Mouse (Mus musculus): Measurements from ENCODE around the gene Tmem107.
A peak's percentile ranks its signal among the peaks of the same experiment; 100 is the strongest.

Gene Tmem107

GRCm38 (mm10) chr11:69070590-69071222 lies at the start of gene Tmem107:
Tmem107 (plus strand) TSS chr11:69070806.
- peak; percentile 93 for DNase-seq (ENCODE audit: low spot score)

GRCm38 (mm10) chr11:69026562-69026961 lies 44.0 kb upstream of the Tmem107 start:
- DNase-seq (ENCODE audit: low spot score) = no peak

GRCm38 (mm10) chr11:69028805-69029204 lies 41.8 kb upstream of the Tmem107 start:
- no peak for DNase-seq (ENCODE audit: low spot score)

GRCm38 (mm10) chr11:69033552-69033951 lies 37.1 kb upstream of the Tmem107 start:
- DNase-seq (ENCODE audit: low spot score) = no peak

GRCm38 (mm10) chr11:69034585-69034984 lies 36.0 kb upstream of the Tmem107 start:
- DNase-seq (ENCODE audit: low spot score) = no peak

GRCm38 (mm10) chr11:69035411-69035810 lies 35.2 kb upstream of the Tmem107 start:
- no peak for DNase-seq (ENCODE audit: low spot score)

- DNase-seq (ENCODE audit: low spot score) = peak; percentile 88
Observed at GRCm38 (mm10) chr11:69035849-69036248, 34.8 kb upstream of the Tmem107 start.

- peak; percentile 84 for DNase-seq (ENCODE audit: low spot score)
Observed at GRCm38 (mm10) chr11:69036486-69037230, 33.9 kb upstream of the Tmem107 start.

- peak; percentile 68 for DNase-seq (ENCODE audit: low spot score)
Observed at GRCm38 (mm10) chr11:69037231-69038061, 33.2 kb upstream of the Tmem107 start.

GRCm38 (mm10) chr11:69038173-69038572 lies 32.4 kb upstream of the Tmem107 start:
- DNase-seq (ENCODE audit: low spot score) = no peak

GRCm38 (mm10) chr11:69045531-69046394 lies 24.8 kb upstream of the Tmem107 start, which contains the start of gene Aurkb:
Aurkb (plus strand) TSS chr11:69045647.
- DNase-seq (ENCODE audit: low spot score) = no peak

GRCm38 (mm10) chr11:69046395-69046774 lies 24.2 kb upstream of the Tmem107 start:
- no peak for DNase-seq (ENCODE audit: low spot score)

GRCm38 (mm10) chr11:69047592-69047991 lies 23.0 kb upstream of the Tmem107 start:
- DNase-seq (ENCODE audit: low spot score) = no peak

GRCm38 (mm10) chr11:69048151-69048550 lies 22.5 kb upstream of the Tmem107 start:
- DNase-seq (ENCODE audit: low spot score) = no peak

- DNase-seq (ENCODE audit: low spot score) = no peak
Observed at GRCm38 (mm10) chr11:69050748-69051147, 19.9 kb upstream of the Tmem107 start.

GRCm38 (mm10) chr11:69051771-69052170 lies 18.8 kb upstream of the Tmem107 start:
- no peak for DNase-seq (ENCODE audit: low spot score)

GRCm38 (mm10) chr11:69052824-69053421 lies 17.7 kb upstream of the Tmem107 start:
- no peak for DNase-seq (ENCODE audit: low spot score)

GRCm38 (mm10) chr11:69053848-69054247 lies 16.8 kb upstream of the Tmem107 start:
- no peak for DNase-seq (ENCODE audit: low spot score)

- DNase-seq (ENCODE audit: low spot score) = no peak
Observed at GRCm38 (mm10) chr11:69058265-69058664, 12.3 kb upstream of the Tmem107 start.

GRCm38 (mm10) chr11:69058729-69059356 lies 11.8 kb upstream of the Tmem107 start:
- no peak for DNase-seq (ENCODE audit: low spot score)

Data from left cerebral cortex, adult 11 months (tissue).